Mouse (Mus musculus) layer of hippocampus, adult 6 months (tissue): Measurements from ENCODE around the gene Olfr1371. TPM values are rescaled to one million over a fixed set of nuclear protein-coding genes. Genes with fewer than 3 reads are reported as not detected.

ENCODE experiments used
- long read RNA-seq, 2 experiments: library from polyadenylated mRNA; unstranded; transcript quantifications; one replicate each; pipeline ENCODE4 v2.0.0; 2019 to 2020
- polyA plus RNA-seq: library from polyadenylated mRNA; unstranded; fragments of <200 nt; fragmentation: Nextera tagmentation; gene quantifications from 2 replicates; pipeline ENCODE4 v1.2.3, GENCODE M21; 2021

The Olfr1371 gene
- polyA plus RNA-seq = not detected in 2 replicates
- long read RNA-seq, experiment 1 = 0 reads
- long read RNA-seq, experiment 2 = 0 reads

GRCm38 (mm10) chr11:52213887-52214286, at the start of gene Olfr1371:
Olfr1371 (minus strand) TSS chr11:52213987.

GRCm38 (mm10) chr11:52231606-52232541, 18.1 kb upstream of the Olfr1371 start, which contains the start of gene Skp1a:
Skp1a (plus strand) TSS chr11:52231995.

Other genes with a start within 250 kb of the Olfr1371 start
- gene Cdkn2aipnl, start 246.3 kb downstream of the Olfr1371 start, polyA plus RNA-seq = 28.8 and 31.6 TPM in 2 replicates
- gene Ube2b, start 213.2 kb downstream of the Olfr1371 start, polyA plus RNA-seq = 103 and 104 TPM in 2 replicates
- 10.1 and 13.2 TPM in 2 replicates for gene Cdkl3, start 209.8 kb downstream of the Olfr1371 start, polyA plus RNA-seq
- gene Ppp2ca, start 115.3 kb downstream of the Olfr1371 start, polyA plus RNA-seq = 15.3 and 16.1 TPM in 2 replicates
- not detected in 2 replicates for gene Olfr1373, start 68.5 kb downstream of the Olfr1371 start, polyA plus RNA-seq
- 817 and 910 TPM in 2 replicates for gene Skp1a, start 18.0 kb upstream of the Olfr1371 start, polyA plus RNA-seq
- gene Tcf7, start 69.0 kb upstream of the Olfr1371 start, polyA plus RNA-seq = 0.20 and 0.43 TPM in 2 replicates
- gene Vdac1, start 146.9 kb upstream of the Olfr1371 start, polyA plus RNA-seq = 559 and 638 TPM in 2 replicates
- 87.8 and 92.7 TPM in 2 replicates for gene 9530068E07Rik, start 182.4 kb upstream of the Olfr1371 start, polyA plus RNA-seq